Mouse (Mus musculus) heart, postnatal 0 days (tissue): Measurements from ENCODE around the gene Nedd8.

Experiments
- CTCF ChIP-seq: IDR thresholded peaks from 2 replicates; pipeline ENCODE4 v1.5.1; 2016; ENCODE audit warnings: antibody characterized with exemption, control low read depth, low read depth
- EP300 ChIP-seq: IDR thresholded peaks from 2 replicates; pipeline ENCODE4 v1.6.1; 2016; ENCODE audit warnings: antibody characterized with exemption, low read depth

DNA sequence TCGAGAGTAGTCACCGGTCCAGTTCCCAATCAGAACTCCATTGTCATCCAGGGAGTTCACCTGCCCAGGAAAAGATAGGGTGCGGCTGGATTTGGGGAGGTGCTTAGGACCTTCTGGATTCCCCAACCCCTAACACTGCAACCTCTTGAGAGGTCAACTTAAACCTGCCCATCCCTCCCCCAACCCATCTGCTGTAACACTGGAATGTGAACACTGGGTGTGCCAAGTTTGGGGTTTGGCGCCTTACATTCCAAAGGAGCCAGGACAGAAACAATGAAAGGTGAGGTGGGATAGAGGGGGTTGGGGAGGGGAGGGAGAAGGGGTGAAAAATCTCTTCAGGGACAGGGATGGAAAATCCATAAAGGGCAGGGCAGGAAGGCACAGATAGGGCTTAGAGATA lies 37.6 kb upstream of the Nedd8 start:
- no peak for TF ChIP-seq EP300
- TF ChIP-seq CTCF: no peak
